Mouse (Mus musculus) neural tube, embryonic 14.5 days (tissue): ENCODE results near the gene Mob1b. TPM values are rescaled to one million over a fixed set of nuclear protein-coding genes. Genes with fewer than 3 reads are reported as not detected.

Experiments
- ATAC-seq: fragments of 200-750 bp; cut with Nextera tagmentation; 2 replicates; pipeline ENCODE4 v1.8.0; 2017; ENCODE audit warnings: low read depth, mild to moderate bottlenecking, moderate TSS enrichment, moderate library complexity
- H3K27ac ChIP-seq: fragments of 300-500 bp; sonication (generic); 2 replicates; pipeline ENCODE4 v1.5.1; 2014; ENCODE audit warnings: low read depth, mild to moderate bottlenecking, control low read depth, low read length, moderate library complexity, mixed read lengths
- H3K27me3 ChIP-seq: fragments of 300-500 bp; sonication (generic); 2 replicates; pipeline ENCODE4 v1.6.1; 2014; ENCODE audit warnings: low read length; ENCODE audit not compliant: control insufficient read depth, insufficient read depth
- H3K36me3 ChIP-seq: fragments of 300-500 bp; sonication (generic); 2 replicates; pipeline ENCODE4 v1.6.1; 2014; ENCODE audit warnings: low read length, mixed read lengths; ENCODE audit not compliant: control insufficient read depth, insufficient read depth
- H3K4me1 ChIP-seq: fragments of 300-500 bp; sonication (generic); 2 replicates; pipeline ENCODE4 v1.6.1; 2014; ENCODE audit warnings: low read length; ENCODE audit not compliant: control insufficient read depth, insufficient read depth
- H3K4me2 ChIP-seq: fragments of 300-500 bp; sonication (generic); 2 replicates; pipeline ENCODE4 v1.6.1; 2014; ENCODE audit warnings: mild to moderate bottlenecking, low read depth, low read length, control low read depth
- H3K4me3 ChIP-seq: fragments of 300-500 bp; sonication (generic); 2 replicates; pipeline ENCODE4 v1.5.1; 2014; ENCODE audit warnings: low read depth, low read length, control low read depth, mixed read lengths
- H3K9ac ChIP-seq: fragments of 300-500 bp; sonication (generic); replicated peaks from 2 replicates; pipeline ENCODE4 v1.6.1; 2014; ENCODE audit warnings: low read depth, mild to moderate bottlenecking, control low read depth, low read length, mixed read lengths
- H3K9me3 ChIP-seq: fragments of 300-500 bp; sonication (generic); 2 replicates; pipeline ENCODE4 v1.6.1; 2016; ENCODE audit warnings: low read length; ENCODE audit not compliant: control insufficient read depth
- WGBS: fragments of 180-500 bp; shearing (Covaris S2); extraction: QIAGEN DNeasy Blood & Tissue Kit; methylation state at CpG from one replicate; pipeline ENCODE4 v1.1.7; 2014; 5-methylcytosine and 5-hydroxymethylcytosine counted together
- polyA plus RNA-seq: library from polyadenylated mRNA; unstranded; fragments of >200 nt; fragmentation: Nextera tagmentation; extraction: Ambion mirVana; gene quantifications from 2 replicates; pipeline ENCODE4 v1.2.1, GENCODE M21; 2014

The Mob1b gene
- polyA plus RNA-seq, 1 experiment from 2014 or later, result 15.2 TPM

DNA sequence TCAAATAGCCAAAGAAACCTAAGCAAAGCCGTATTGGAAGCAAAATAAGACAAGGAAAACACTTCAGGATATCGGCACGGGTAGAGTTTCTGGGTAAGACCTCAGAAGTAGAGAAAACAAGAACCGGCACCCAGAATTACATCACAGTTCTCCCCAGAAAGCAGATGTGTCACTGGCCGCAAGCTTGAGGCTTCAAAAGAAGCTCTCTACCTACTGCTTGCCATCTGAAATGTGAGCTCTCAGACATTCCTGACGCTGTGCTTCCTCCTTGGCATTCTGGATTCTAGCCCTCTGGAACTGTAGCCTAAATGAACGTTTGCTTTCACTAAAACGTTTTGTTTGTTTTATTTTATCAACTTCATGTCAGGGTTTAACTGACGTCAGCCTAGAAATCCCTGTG lies 70.0 kb downstream of the Mob1b start:
- no peak overlapping the region for H3K27ac ChIP-seq
- H3K4me1 ChIP-seq, result no peaks in the 10 kb centered on the region
- no peaks in the 10 kb centered on the region for H3K27me3 ChIP-seq
- no peaks in the 10 kb centered on the region for H3K36me3 ChIP-seq
- no peak overlapping the region for H3K4me2 ChIP-seq
- WGBS, result 64% methylated on average over 9 of the region's 9 CpGs
- no peak for ATAC-seq
- no peaks in the 10 kb centered on the region for H3K9me3 ChIP-seq
- H3K4me3 ChIP-seq, result no peak overlapping the region
- no peak overlapping the region for H3K9ac ChIP-seq

GRCm38 (mm10) chr5:88791256-88792245 lies 70.9 kb downstream of the Mob1b start:
- Histone ChIP-seq H3K4me1 (no peaks in the 10 kb centered on the region), H3K27ac (no peak overlapping the region), H3K27me3 (no peaks in the 10 kb centered on the region), H3K36me3 (no peaks in the 10 kb centered on the region), H3K9ac (no peak overlapping the region), H3K4me3 (no peak overlapping the region), H3K9me3 (no peaks in the 10 kb centered on the region), H3K4me2 (no peak overlapping the region)
- peak; percentile 58 for ATAC-seq
- 42% methylated on average over 10 of the region's 10 CpGs for WGBS

- Histone ChIP-seq H3K9me3 (no peaks in the 10 kb centered on the region), H3K9ac (no peak overlapping the region), H3K4me3 (no peak overlapping the region), H3K4me2 (no peak overlapping the region), H3K27ac (no peak overlapping the region), H3K36me3 (no peaks in the 10 kb centered on the region), H3K27me3 (no peaks in the 10 kb centered on the region), H3K4me1 (no peaks in the 10 kb centered on the region)
- 95% methylated on average over 3 of the region's 3 CpGs for WGBS
- ATAC-seq, result no peak
Measured at GRCm38 (mm10) chr5:88793676-88794075, 73.0 kb downstream of the Mob1b start.

DNA sequence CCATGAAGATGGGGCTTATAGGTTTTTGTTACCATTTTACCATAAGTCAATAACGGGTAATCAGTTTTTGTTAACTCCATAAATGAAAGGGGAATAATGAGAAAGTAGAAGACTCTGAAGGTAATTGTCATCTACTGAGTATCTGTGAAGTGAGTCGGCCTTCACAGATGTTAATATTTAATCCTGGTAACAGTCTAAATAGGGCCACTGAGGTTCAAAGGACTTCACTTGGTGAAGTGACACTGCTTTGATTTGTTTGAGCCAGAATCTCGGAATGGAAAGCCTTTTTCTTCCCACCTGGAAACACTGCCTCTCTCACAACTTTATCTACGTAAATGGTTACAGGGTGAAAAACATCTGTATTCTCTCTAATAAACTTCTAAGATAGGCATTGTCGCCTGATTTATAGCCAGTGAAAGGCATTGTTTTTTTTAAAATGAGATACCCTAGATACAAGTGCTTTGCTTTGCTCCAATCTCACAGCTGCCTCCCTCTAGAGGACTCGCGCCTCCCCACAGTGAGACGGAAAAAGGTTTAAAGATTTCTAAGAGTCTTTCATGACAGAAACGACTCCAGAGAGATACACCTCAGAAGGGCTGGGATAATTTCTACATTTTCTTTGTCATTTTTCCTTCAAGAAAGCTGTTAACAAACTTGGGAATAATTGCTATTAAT lies 75.4 kb downstream of the Mob1b start:
- Histone ChIP-seq H3K36me3 (no peaks in the 10 kb centered on the region), H3K27me3 (no peaks in the 10 kb centered on the region), H3K4me1 (no peaks in the 10 kb centered on the region), H3K9ac (no peak overlapping the region), H3K4me2 (no peak overlapping the region), H3K9me3 (no peaks in the 10 kb centered on the region), H3K27ac (no peak overlapping the region), H3K4me3 (no peak overlapping the region)
- no peak for ATAC-seq
- 34% methylated on average over 9 of the region's 9 CpGs for WGBS

DNA sequence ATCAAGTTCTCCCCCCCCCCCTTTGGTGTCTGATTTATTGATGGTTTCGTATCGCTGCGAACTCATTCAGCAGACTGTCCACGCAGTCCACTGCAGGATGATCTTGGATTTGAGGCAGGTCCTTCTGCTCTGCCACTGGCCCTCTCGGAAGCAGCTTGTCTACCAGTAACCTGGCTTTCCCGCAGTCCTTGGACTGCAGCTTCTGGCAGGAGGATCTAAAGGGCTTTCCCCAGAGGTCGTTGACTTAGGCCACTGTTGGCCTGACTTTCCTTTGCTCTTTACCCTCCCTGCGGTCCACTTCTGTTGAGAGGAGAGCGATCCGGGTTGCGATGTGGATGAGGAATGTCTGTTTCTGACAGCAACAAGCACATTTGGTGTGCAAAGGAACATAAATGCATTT lies 75.9 kb downstream of the Mob1b start:
- Histone ChIP-seq H3K4me2 (no peak overlapping the region), H3K36me3 (no peaks in the 10 kb centered on the region), H3K9me3 (no peaks in the 10 kb centered on the region), H3K27ac (no peak overlapping the region), H3K4me1 (no peaks in the 10 kb centered on the region), H3K9ac (no peak overlapping the region), H3K4me3 (no peak overlapping the region), H3K27me3 (no peaks in the 10 kb centered on the region)
- 50% methylated on average over 11 of the region's 11 CpGs for WGBS
- no peak for ATAC-seq

DNA sequence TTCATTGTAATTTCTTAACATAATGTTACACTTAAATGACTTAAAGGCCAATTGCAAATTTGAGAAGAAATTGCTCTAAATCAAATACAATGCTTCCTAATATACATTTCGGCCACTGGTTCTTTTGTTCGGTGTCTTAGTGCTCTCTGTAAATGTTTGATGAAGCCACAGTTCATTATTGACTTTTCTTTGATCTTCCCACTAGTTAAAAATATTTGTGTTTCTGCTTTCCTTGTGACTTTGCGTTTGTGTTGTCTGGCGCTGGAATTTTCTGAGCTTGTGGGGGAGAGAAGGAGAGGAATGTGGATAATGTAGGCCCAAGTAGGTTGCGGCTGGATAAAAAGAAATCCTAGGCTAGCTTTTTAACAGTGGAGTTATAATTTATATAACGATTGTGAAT lies 76.5 kb downstream of the Mob1b start:
- ATAC-seq, result no peak
- H3K4me1 ChIP-seq, result no peaks in the 10 kb centered on the region
- H3K4me2 ChIP-seq, result no peak overlapping the region
- no peak overlapping the region for H3K9ac ChIP-seq
- no peaks in the 10 kb centered on the region for H3K36me3 ChIP-seq
- H3K4me3 ChIP-seq, result no peak overlapping the region
- 75% methylated on average over 6 of the region's 6 CpGs for WGBS
- no peaks in the 10 kb centered on the region for H3K9me3 ChIP-seq
- H3K27ac ChIP-seq, result no peak overlapping the region
- H3K27me3 ChIP-seq, result no peaks in the 10 kb centered on the region

GRCm38 (mm10) chr5:88805616-88806015 lies 85.0 kb downstream of the Mob1b start:
- WGBS, result 88% methylated on average over 4 of the region's 4 CpGs
- no peaks in the 10 kb centered on the region for H3K4me1 ChIP-seq
- H3K27ac ChIP-seq, result no peak overlapping the region
- H3K9me3 ChIP-seq, result no peaks in the 10 kb centered on the region
- no peak overlapping the region for H3K9ac ChIP-seq
- H3K36me3 ChIP-seq, result no peaks in the 10 kb centered on the region
- H3K4me2 ChIP-seq, result no peak overlapping the region
- H3K4me3 ChIP-seq, result no peak overlapping the region
- ATAC-seq, result no peak
- no peaks in the 10 kb centered on the region for H3K27me3 ChIP-seq

- H3K4me2 ChIP-seq, result no peak overlapping the region
- 36% methylated on average over 5 of the region's 5 CpGs for WGBS
- no peaks in the 10 kb centered on the region for H3K36me3 ChIP-seq
- H3K4me3 ChIP-seq, result no peak overlapping the region
- H3K4me1 ChIP-seq, result no peaks in the 10 kb centered on the region
- no peak overlapping the region for H3K9ac ChIP-seq
- H3K27ac ChIP-seq, result no peak overlapping the region
- ATAC-seq, result no peak
- H3K9me3 ChIP-seq, result no peaks in the 10 kb centered on the region
- H3K27me3 ChIP-seq, result no peaks in the 10 kb centered on the region
Measured at GRCm38 (mm10) chr5:88806278-88806677, 85.6 kb downstream of the Mob1b start.

DNA sequence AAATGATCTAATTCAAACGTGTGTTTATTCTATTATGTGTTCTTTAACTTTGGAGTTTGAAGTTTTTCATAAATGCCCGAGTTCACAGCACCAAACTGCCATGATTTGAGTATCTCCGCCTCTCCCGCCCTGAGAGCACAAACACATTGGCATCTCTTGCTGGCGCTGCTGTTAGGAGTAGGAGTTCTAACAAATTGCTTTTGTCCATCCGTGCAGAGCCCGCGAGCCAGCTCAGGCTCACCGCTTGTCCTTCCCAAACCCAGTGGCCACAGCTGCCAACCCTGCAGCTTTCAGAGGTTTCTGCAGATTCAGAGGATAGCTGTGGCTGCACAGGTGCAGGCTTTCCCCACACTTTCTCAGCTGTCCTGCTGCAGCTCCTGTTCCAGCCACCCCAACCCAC lies 86.7 kb downstream of the Mob1b start:
- H3K4me2 ChIP-seq, result no peak overlapping the region
- no peak overlapping the region for H3K27ac ChIP-seq
- no peak overlapping the region for H3K4me3 ChIP-seq
- no peaks in the 10 kb centered on the region for H3K4me1 ChIP-seq
- no peaks in the 10 kb centered on the region for H3K27me3 ChIP-seq
- no peak overlapping the region for H3K9ac ChIP-seq
- 36% methylated on average over 9 of the region's 9 CpGs for WGBS
- no peak for ATAC-seq
- no peaks in the 10 kb centered on the region for H3K9me3 ChIP-seq
- H3K36me3 ChIP-seq, result no peaks in the 10 kb centered on the region
